Mouse (Mus musculus) bone marrow, adult 2 months (tissue): ENCODE measurements around the gene Prkca.

ENCODE experiments used
- CTCF ChIP-seq: fragments of 200-500 bp; IDR thresholded peaks from 2 replicates; pipeline ENCODE4 v1.5.1; 2011; ENCODE audit warnings: low read length, control low read depth; ENCODE audit not compliant: control insufficient read depth, insufficient read depth
- POLR2A ChIP-seq: fragments of 200-500 bp; IDR thresholded peaks from 2 replicates; pipeline ENCODE4 v1.6.1; 2011; ENCODE audit warnings: low read depth, mild to moderate bottlenecking, control low read depth, low read length, borderline replicate concordance; ENCODE audit not compliant: control insufficient read depth

GRCm38 (mm10) chr11:108222616-108223015, 121.1 kb downstream of the Prkca start:
- TF ChIP-seq CTCF (no peak), POLR2A (no peak)
